Mouse (Mus musculus): ENCODE results near the gene Gpr108.

GRCm38 (mm10) chr17:57280411-57280810 is 32.2 kb upstream of the Gpr108 start:
- TF ChIP-seq CTCF (IDR thresholded peaks at IDR 0.05; ENCODE audit: borderline replicate concordance, insufficient read depth, low read depth, low read length) (no peak), POLR2A (IDR thresholded peaks at IDR 0.05; ENCODE audit: borderline replicate concordance, insufficient read depth, low read length) (no peak)
